Mouse (Mus musculus) stomach, postnatal 0 days (tissue): ENCODE measurements at regions not wholly inside any gene's neighbourhood (a gene's known extent, or its start where the extent isn't known, plus 50 kb on each side); places are given as distances from the start of the nearest gene placed in this dataset.
"Not testable (repeated sequence)": the region's sequence is repeated elsewhere in the genome, so short reads cannot be mapped to it uniquely, and the experiment has no call there.

Experiments
- CTCF ChIP-seq: IDR thresholded peaks from 2 replicates; pipeline ENCODE4 v1.5.1; 2016; ENCODE audit warnings: antibody characterized with exemption, low read depth, mild to moderate bottlenecking, moderate library complexity
- EP300 ChIP-seq: optimal IDR thresholded peaks from 2 replicates; pipeline ENCODE3; 2016; ENCODE audit warnings: antibody characterized with exemption

DNA sequence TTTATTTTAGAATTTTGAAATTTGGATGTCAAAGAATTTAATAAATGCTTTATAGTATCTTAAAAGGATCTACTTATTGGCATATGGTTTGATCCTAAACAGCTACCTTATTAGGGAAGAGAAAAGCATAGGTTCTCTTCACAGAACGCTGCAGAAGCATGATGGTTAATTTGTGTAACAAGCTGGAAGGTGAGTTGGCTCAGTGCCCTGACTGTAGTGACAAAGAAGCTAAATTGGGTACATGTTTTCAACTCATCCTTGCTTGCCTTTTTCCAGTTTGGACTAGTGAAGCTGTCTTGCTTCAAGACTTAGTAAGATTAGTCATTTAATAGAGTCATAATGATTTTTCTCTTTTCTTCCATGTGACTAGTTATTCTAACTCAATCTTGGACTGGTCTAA, 292.7 kb upstream of the Hand2 start:
- TF ChIP-seq CTCF, EP300: not testable (repeated sequence)
